Mouse (Mus musculus) yolk sac, embryonic 10.5 days (tissue): Measurements from ENCODE around the gene Prdm5.

Experiments
- DNase-seq: peaks from one replicate; pipeline ENCODE4 v3.0.0-alpha.2; 2017; ENCODE audit warnings: low spot score

The Prdm5 gene

GRCm38 (mm10) chr6:65778861-65779688 lies at the start of gene Prdm5:
Gene Prdm5, plus strand, starts transcription at chr6:65778988.
- DNase-seq, result peak; percentile 56

- no peak for DNase-seq
Observed at GRCm38 (mm10) chr6:65739442-65739841, 39.3 kb upstream of the Prdm5 start.

GRCm38 (mm10) chr6:65743144-65743870 lies 35.5 kb upstream of the Prdm5 start:
- DNase-seq, result no peak

- DNase-seq, result no peak
Observed at GRCm38 (mm10) chr6:65743871-65744202, 35.0 kb upstream of the Prdm5 start.

GRCm38 (mm10) chr6:65758214-65758613 lies 20.6 kb upstream of the Prdm5 start:
- DNase-seq, result no peak

- no peak for DNase-seq
Observed at GRCm38 (mm10) chr6:65759174-65759573, 19.6 kb upstream of the Prdm5 start.

- DNase-seq, result no peak
Observed at GRCm38 (mm10) chr6:65760073-65760472, 18.7 kb upstream of the Prdm5 start.

GRCm38 (mm10) chr6:65764459-65764858 lies 14.3 kb upstream of the Prdm5 start:
- DNase-seq, result no peak

- peak; percentile 10 for DNase-seq
Observed at GRCm38 (mm10) chr6:65765057-65765456, 13.7 kb upstream of the Prdm5 start.

- no peak for DNase-seq
Observed at GRCm38 (mm10) chr6:65765752-65766397, 12.9 kb upstream of the Prdm5 start.

- no peak for DNase-seq
Observed at GRCm38 (mm10) chr6:65767911-65768310, 10.9 kb upstream of the Prdm5 start.

- DNase-seq, result no peak
Observed at GRCm38 (mm10) chr6:65773566-65773965, 5.2 kb upstream of the Prdm5 start.

- no peak for DNase-seq
Observed at GRCm38 (mm10) chr6:65779689-65780233, 973 bp downstream of the Prdm5 start.

GRCm38 (mm10) chr6:65781441-65781840 lies 2.7 kb downstream of the Prdm5 start:
- DNase-seq, result no peak

- no peak for DNase-seq
Observed at GRCm38 (mm10) chr6:65783670-65784069, 4.9 kb downstream of the Prdm5 start.

- no peak for DNase-seq
Observed at GRCm38 (mm10) chr6:65792923-65793322, 14.1 kb downstream of the Prdm5 start.

- DNase-seq, result no peak
Observed at GRCm38 (mm10) chr6:65796552-65796951, 17.8 kb downstream of the Prdm5 start.

- no peak for DNase-seq
Observed at GRCm38 (mm10) chr6:65797276-65797675, 18.5 kb downstream of the Prdm5 start.

GRCm38 (mm10) chr6:65798390-65798789 lies 19.6 kb downstream of the Prdm5 start:
- no peak for DNase-seq

GRCm38 (mm10) chr6:65811685-65812084 lies 32.9 kb downstream of the Prdm5 start:
- no peak for DNase-seq

GRCm38 (mm10) chr6:65818039-65818747 lies 39.4 kb downstream of the Prdm5 start:
- DNase-seq, result no peak

GRCm38 (mm10) chr6:65828656-65829055 lies 49.9 kb downstream of the Prdm5 start:
- DNase-seq, result no peak
